Mouse (Mus musculus) myocyte (in vitro differentiated cells): ENCODE results near the gene Etv6. TPM values are rescaled to one million over a fixed set of nuclear protein-coding genes. Genes with fewer than 3 reads are reported as not detected.

Experiments
- H3K27me3 ChIP-seq: one replicate; pipeline ENCODE4 v1.6.1; 2011; ENCODE audit not compliant: control insufficient read depth, insufficient read depth, insufficient read length
- H3K36me3 ChIP-seq: one replicate; pipeline ENCODE4 v1.6.1; 2011; ENCODE audit not compliant: control insufficient read depth, insufficient read depth
- H3K4me2 ChIP-seq: one replicate; pipeline ENCODE4 v1.6.1; 2011; ENCODE audit warnings: low read depth, control low read depth
- H3K4me3 ChIP-seq: one replicate; pipeline ENCODE4 v1.5.1; 2011; ENCODE audit warnings: mild to moderate bottlenecking, control low read depth, moderate library complexity
- H3K79me2 ChIP-seq: one replicate; pipeline ENCODE4 v1.6.1; 2011; ENCODE audit not compliant: control insufficient read depth, insufficient read depth
- H3ac ChIP-seq: one replicate; pipeline ENCODE4 v1.6.1; 2011; ENCODE audit not compliant: control insufficient read depth, insufficient read length
- CEBPB ChIP-seq: IDR thresholded peaks from 2 replicates; pipeline ENCODE4 v1.6.1; 2011; ENCODE audit warnings: mild to moderate bottlenecking, moderate library complexity; ENCODE audit not compliant: poor library complexity, insufficient read depth, severe bottlenecking
- E2F4 ChIP-seq: IDR thresholded peaks from one replicate; pipeline ENCODE4 v1.6.1; 2011; ENCODE audit warnings: mild to moderate bottlenecking, control low read depth, moderate library complexity; ENCODE audit not compliant: insufficient read depth
- MAX ChIP-seq: IDR thresholded peaks from one replicate; pipeline ENCODE4 v1.6.1; 2011; ENCODE audit warnings: low read depth, mild to moderate bottlenecking, control low read depth
- MYOD1 ChIP-seq, 3 experiments: IDR thresholded peaks; one replicate each; pipeline ENCODE4 v1.6.1; 2011; ENCODE audit warnings: control low read depth in 2 of 3, low read depth in 2 of 3, mild to moderate bottlenecking in 2 of 3, moderate library complexity in 1 of 3; ENCODE audit not compliant: insufficient read length in 2 of 3, control insufficient read depth in 1 of 3
- MYOG ChIP-seq, 3 experiments: IDR thresholded peaks; one replicate each; pipeline ENCODE4 v1.6.1; 2011; ENCODE audit warnings: control low read depth in 2 of 3, low read depth in 2 of 3, mild to moderate bottlenecking in 2 of 3; ENCODE audit not compliant: insufficient read length in 2 of 3, control insufficient read depth in 1 of 3, insufficient read depth in 1 of 3
- POLR2A ChIP-seq: IDR thresholded peaks from one replicate; pipeline ENCODE4 v1.6.1; 2011; ENCODE audit warnings: low read depth, mild to moderate bottlenecking, control low read depth, moderate library complexity; ENCODE audit not compliant: insufficient read length
- POLR2AphosphoS2 ChIP-seq: IDR thresholded peaks from one replicate; pipeline ENCODE4 v1.6.1; 2011; ENCODE audit warnings: low read depth, control low read depth; ENCODE audit not compliant: insufficient read length
- REST ChIP-seq: IDR thresholded peaks from one replicate; pipeline ENCODE4 v1.6.1; 2011; ENCODE audit warnings: mild to moderate bottlenecking, control low read depth, moderate library complexity; ENCODE audit not compliant: insufficient read depth, insufficient read length
- SRF ChIP-seq: IDR thresholded peaks from one replicate; pipeline ENCODE4 v1.6.1; 2011; ENCODE audit warnings: low read depth; ENCODE audit not compliant: control insufficient read depth, insufficient read length
- TCF12 ChIP-seq: IDR thresholded peaks from one replicate; pipeline ENCODE4 v1.6.1; 2011; ENCODE audit warnings: mild to moderate bottlenecking, control low read depth; ENCODE audit not compliant: poor library complexity, insufficient read depth, severe bottlenecking
- TCF3 ChIP-seq: IDR thresholded peaks from one replicate; pipeline ENCODE4 v1.6.1; 2011; ENCODE audit warnings: low read depth, control low read depth; ENCODE audit not compliant: insufficient read length
- USF1 ChIP-seq: IDR thresholded peaks from one replicate; pipeline ENCODE4 v1.6.1; 2011; ENCODE audit warnings: low read depth, mild to moderate bottlenecking, control low read depth, moderate library complexity
- polyA plus RNA-seq: library from polyadenylated mRNA; unstranded; fragments of >200 nt; fragmentation: generic; extraction: Trizol; gene quantifications from one replicate; pipeline ENCODE4 v1.2.1, GENCODE M21; 2012; ENCODE audit warnings: missing spikeins

The Etv6 gene
- polyA plus RNA-seq, 1 experiment: 6.8 TPM

- no peak overlapping the region for H3K4me2 ChIP-seq
- no peaks in the 10 kb centered on the region for H3K27me3 ChIP-seq
- H3ac ChIP-seq: no peak overlapping the region
- H3K79me2 ChIP-seq: peaks cover 7% of the 10 kb centered on the region
- H3K4me3 ChIP-seq: no peak overlapping the region
- H3K36me3 ChIP-seq: peaks cover 3% of the 10 kb centered on the region
- no peak for TF ChIP-seq REST
- TF ChIP-seq TCF12: no peak
- TF ChIP-seq MAX: no peak
- TF ChIP-seq USF1: no peak
- no peak for TF ChIP-seq SRF
- TF ChIP-seq CEBPB: no peak
- no peak for TF ChIP-seq MYOG (IDR thresholded peaks at IDR 0.05; ENCODE audit: control insufficient read depth in 1 of 3, insufficient read depth in 1 of 3, insufficient read length in 2 of 3, low read depth in 2 of 3)
- no peak for TF ChIP-seq POLR2AphosphoS2
- no peak for TF ChIP-seq TCF3
- TF ChIP-seq MYOD1 (IDR thresholded peaks at IDR 0.05; ENCODE audit: control insufficient read depth in 1 of 3, insufficient read length in 2 of 3, low read depth in 2 of 3): no peak
Measured at GRCm38 (mm10) chr6:134133756-134134155, 98.3 kb downstream of the Etv6 start.

GRCm38 (mm10) chr6:134134821-134135323, 99.4 kb downstream of the Etv6 start:
- H3K4me2 ChIP-seq: no peak overlapping the region
- no peak overlapping the region for H3ac ChIP-seq
- H3K79me2 ChIP-seq: peaks cover 7% of the 10 kb centered on the region
- no peaks in the 10 kb centered on the region for H3K27me3 ChIP-seq
- peaks cover 3% of the 10 kb centered on the region for H3K36me3 ChIP-seq
- TF ChIP-seq POLR2A: no peak
- TF ChIP-seq TCF3: no peak
- TF ChIP-seq E2F4: no peak
- TF ChIP-seq MYOD1 (IDR thresholded peaks at IDR 0.05; ENCODE audit: control insufficient read depth in 1 of 3, insufficient read length in 2 of 3, low read depth in 2 of 3): no peak
- no peak for TF ChIP-seq USF1
- TF ChIP-seq SRF: no peak
- TF ChIP-seq REST: no peak
- TF ChIP-seq CEBPB: no peak
- no peak for TF ChIP-seq MYOG (IDR thresholded peaks at IDR 0.05; ENCODE audit: control insufficient read depth in 1 of 3, insufficient read depth in 1 of 3, insufficient read length in 2 of 3, low read depth in 2 of 3)
- TF ChIP-seq MAX: no peak
- H3K4me3 ChIP-seq: no peak overlapping the region

GRCm38 (mm10) chr6:134136315-134136714, 100.8 kb downstream of the Etv6 start:
- Histone ChIP-seq H3K79me2 (peaks cover 7% of the 10 kb centered on the region), H3K4me2 (no peak overlapping the region), H3K4me3 (no peak overlapping the region), H3K36me3 (peaks cover 3% of the 10 kb centered on the region), H3K27me3 (no peaks in the 10 kb centered on the region), H3ac (no peak overlapping the region)
- TF ChIP-seq MAX (no peak), POLR2AphosphoS2 (no peak), E2F4 (no peak)

- no peak for TF ChIP-seq MYOD1 (IDR thresholded peaks at IDR 0.05; ENCODE audit: control insufficient read depth in 1 of 3, insufficient read length in 2 of 3, low read depth in 2 of 3)
- TF ChIP-seq MAX: no peak
- no peak for TF ChIP-seq TCF12
- no peak for TF ChIP-seq E2F4
- TF ChIP-seq CEBPB: no peak
- no peak for TF ChIP-seq SRF
- no peak for TF ChIP-seq POLR2A
- TF ChIP-seq TCF3: no peak
- no peak for TF ChIP-seq USF1
- TF ChIP-seq POLR2AphosphoS2: no peak
- no peak for TF ChIP-seq REST
- no peak for TF ChIP-seq MYOG (IDR thresholded peaks at IDR 0.05; ENCODE audit: control insufficient read depth in 1 of 3, insufficient read depth in 1 of 3, insufficient read length in 2 of 3, low read depth in 2 of 3)
- H3ac ChIP-seq: no peak overlapping the region
- H3K36me3 ChIP-seq: no peaks in the 10 kb centered on the region
- peaks cover 7% of the 10 kb centered on the region for H3K79me2 ChIP-seq
- no peaks in the 10 kb centered on the region for H3K27me3 ChIP-seq
- H3K4me2 ChIP-seq: no peak overlapping the region
- no peak overlapping the region for H3K4me3 ChIP-seq
Measured at GRCm38 (mm10) chr6:134139359-134139758, 103.9 kb downstream of the Etv6 start.

- no peaks in the 10 kb centered on the region for H3K36me3 ChIP-seq
- H3K4me2 ChIP-seq: no peak overlapping the region
- no peak for TF ChIP-seq MYOG (IDR thresholded peaks at IDR 0.05; ENCODE audit: control insufficient read depth in 1 of 3, insufficient read depth in 1 of 3, insufficient read length in 2 of 3, low read depth in 2 of 3)
- TF ChIP-seq MAX: no peak
- no peak for TF ChIP-seq MYOD1 (IDR thresholded peaks at IDR 0.05; ENCODE audit: control insufficient read depth in 1 of 3, insufficient read length in 2 of 3, low read depth in 2 of 3)
- TF ChIP-seq REST: no peak
- TF ChIP-seq POLR2A: no peak
- TF ChIP-seq TCF12: no peak
- TF ChIP-seq SRF: no peak
- no peak for TF ChIP-seq USF1
- no peak for TF ChIP-seq TCF3
- no peak for TF ChIP-seq E2F4
- TF ChIP-seq CEBPB: no peak
- TF ChIP-seq POLR2AphosphoS2: no peak
- H3K27me3 ChIP-seq: no peaks in the 10 kb centered on the region
- no peak overlapping the region for H3K4me3 ChIP-seq
- H3ac ChIP-seq: no peak overlapping the region
- H3K79me2 ChIP-seq: peaks cover 4% of the 10 kb centered on the region
Measured at GRCm38 (mm10) chr6:134140718-134141615, 105.5 kb downstream of the Etv6 start.
